Mouse (Mus musculus) bone marrow, adult 2 months (tissue): ENCODE measurements at regions not wholly inside any gene's neighbourhood (a gene's known extent, or its start where the extent isn't known, plus 50 kb on each side); places are given as distances from the start of the nearest gene placed in this dataset.

Experiments used
- CTCF ChIP-seq: fragments of 200-500 bp; IDR thresholded peaks from 2 replicates; pipeline ENCODE4 v1.5.1; 2011; ENCODE audit warnings: low read length, control low read depth; ENCODE audit not compliant: control insufficient read depth, insufficient read depth
- POLR2A ChIP-seq: fragments of 200-500 bp; IDR thresholded peaks from 2 replicates; pipeline ENCODE4 v1.6.1; 2011; ENCODE audit warnings: low read depth, mild to moderate bottlenecking, control low read depth, low read length, borderline replicate concordance; ENCODE audit not compliant: control insufficient read depth

DNA sequence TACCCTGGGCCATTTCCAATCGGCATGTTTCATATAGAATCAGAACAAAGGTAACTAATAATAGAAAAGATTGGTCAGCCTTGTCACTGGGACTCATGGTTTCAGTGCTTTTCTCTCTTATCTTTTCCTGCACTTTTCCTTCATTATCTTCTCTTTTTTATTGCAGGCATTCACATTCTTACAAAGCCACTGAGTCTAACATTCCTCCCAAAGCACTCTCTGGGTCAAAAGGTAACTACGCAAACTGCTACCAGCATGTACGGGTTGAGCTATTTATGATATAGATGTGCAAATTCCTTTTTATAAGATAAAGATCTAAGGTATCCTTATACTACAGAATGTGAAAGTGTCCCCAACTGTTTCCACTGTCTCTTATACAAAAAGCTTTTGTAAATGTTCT is 436.5 kb upstream of the Dmac1 start:
- TF ChIP-seq POLR2A: no peak
- no peak for TF ChIP-seq CTCF
